Mouse (Mus musculus): ENCODE data around the gene Lime1.

DNA sequence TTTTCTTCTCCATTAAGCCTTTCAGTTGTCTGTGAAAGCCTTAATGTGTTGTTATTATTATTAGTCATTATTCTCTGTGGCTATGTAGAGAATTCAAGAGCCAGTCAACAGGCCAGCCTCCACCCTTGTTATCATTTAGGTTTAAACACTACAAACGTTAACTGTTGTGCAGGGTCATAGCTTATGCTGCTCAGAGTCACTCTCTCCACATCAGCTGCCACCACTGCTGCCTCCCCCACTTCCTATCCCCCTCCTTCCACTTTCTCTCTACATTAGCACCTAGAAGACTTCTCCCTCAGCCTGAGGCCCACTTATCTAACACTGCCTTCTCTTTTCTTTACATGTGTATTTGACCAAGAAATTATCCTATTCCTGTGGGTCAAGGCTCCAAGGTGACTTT lies 21.6 kb downstream of the Lime1 start:
- no peak for TF ChIP-seq POLR2A (IDR thresholded peaks at IDR 0.05; ENCODE audit: low read depth, low read length)
- TF ChIP-seq CTCF (IDR thresholded peaks at IDR 0.05; ENCODE audit: extremely low read depth, insufficient read length, insufficient replicate concordance, low read depth, low read length): no peak

Data from small intestine, adult 2 months (tissue).